Comparison of ENCODE assay signal across 32 mouse cellular contexts in genomic region chr6:138682959-138683358, GRCm38 (mm10). TPM values are rescaled to one million over a fixed set of nuclear protein-coding genes. Genes with fewer than 3 reads are reported as not detected.
"Had no signal": no experiment of that assay in that cellular context is flagged by ENCODE, and none has a peak within 500 bp of the region (broad histone marks: within the 10 kb centered on the region; RNA-seq: fewer than 3 reads in every experiment).

No protein-coding gene starts in this region.

- H3K9ac ChIP-seq: heart, embryonic 13.5 days; heart, embryonic 15.5 days; hindbrain, embryonic 13.5 days; hindbrain, embryonic 15.5 days; kidney, embryonic 15.5 days; limb, embryonic 13.5 days; limb, embryonic 15.5 days; liver, embryonic 12.5 days had no signal

- H3K27me3 ChIP-seq: heart, embryonic 13.5 days; heart, embryonic 15.5 days; hindbrain, embryonic 13.5 days; hindbrain, embryonic 15.5 days; kidney, embryonic 15.5 days; limb, embryonic 13.5 days; limb, embryonic 15.5 days; liver, embryonic 12.5 days had no signal

- H3K4me1 ChIP-seq: heart, embryonic 13.5 days; heart, embryonic 15.5 days; hindbrain, embryonic 13.5 days; hindbrain, embryonic 15.5 days; kidney, embryonic 15.5 days; limb, embryonic 13.5 days; limb, embryonic 15.5 days; liver, embryonic 12.5 days had no signal

- H3K36me3 ChIP-seq: heart, embryonic 13.5 days; heart, embryonic 15.5 days; hindbrain, embryonic 13.5 days; hindbrain, embryonic 15.5 days; kidney, embryonic 15.5 days; limb, embryonic 13.5 days; limb, embryonic 15.5 days; liver, embryonic 12.5 days had no signal

- DNase-seq: gastrocnemius, postnatal 14 days; gastrocnemius, postnatal 36 days; heart, adult 11 months; heart, adult 2 months; heart, postnatal 14 days; heart, postnatal 36 days; kidney, adult 11 months; kidney, adult 2 months; kidney, adult 9 months; kidney, postnatal 14 days; kidney, postnatal 36 days; layer of hippocampus, adult 9-11 months; layer of hippocampus, postnatal 36 days; left cerebral cortex, postnatal 4 days had no signal

- H3K4me2 ChIP-seq: heart, embryonic 11.5 days; heart, embryonic 13.5 days; heart, embryonic 15.5 days; hindbrain, embryonic 13.5 days; hindbrain, embryonic 15.5 days; kidney, embryonic 15.5 days; limb, embryonic 13.5 days; limb, embryonic 15.5 days; liver, embryonic 12.5 days had no signal

- H3K27ac ChIP-seq: heart, adult 2 months; heart, embryonic 13.5 days; heart, embryonic 15.5 days; hindbrain, embryonic 13.5 days; hindbrain, embryonic 15.5 days; hindbrain, postnatal 0 days; kidney, embryonic 15.5 days; kidney, postnatal 0 days; limb, embryonic 13.5 days; limb, embryonic 15.5 days; liver, embryonic 12.5 days had no signal

- ATAC-seq: hindbrain, postnatal 0 days; intestine, embryonic 16.5 days; liver, embryonic 12.5 days had no signal

- H3K4me3 ChIP-seq: heart, adult 2 months; heart, embryonic 13.5 days; heart, embryonic 15.5 days; hindbrain, embryonic 13.5 days; hindbrain, embryonic 15.5 days; kidney, embryonic 15.5 days; limb, embryonic 13.5 days; limb, embryonic 15.5 days; liver, embryonic 12.5 days had no signal

- H3K9me3 ChIP-seq: heart, embryonic 13.5 days; heart, embryonic 15.5 days; hindbrain, embryonic 13.5 days; hindbrain, embryonic 15.5 days; kidney, embryonic 15.5 days; limb, embryonic 13.5 days; limb, embryonic 15.5 days; liver, embryonic 12.5 days had no signal

RNA-seq across cellular contexts. Expression of gene Igbp1b, which starts 24.6 kb away (rescaled TPM):
- polyA plus RNA-seq: gonadal fat pad, adult 2 months; heart, adult 2 months; heart, embryonic 11.5 days; heart, embryonic 13.5 days; heart, embryonic 15.5 days; heart, postnatal 0 days; hindbrain, embryonic 13.5 days; intestine, embryonic 14.5 days; intestine, embryonic 16.5 days; kidney, adult 2 months; kidney, embryonic 15.5 days; kidney, postnatal 0 days; large intestine, adult 2 months; limb, embryonic 11.5 days; limb, embryonic 13.5 days; limb, embryonic 15.5 days; liver, adult 2 months; liver, embryonic 12.5 days had no signal
